Comparison of ENCODE assay signal across 12 mouse cellular contexts in the genomic region with DNA sequence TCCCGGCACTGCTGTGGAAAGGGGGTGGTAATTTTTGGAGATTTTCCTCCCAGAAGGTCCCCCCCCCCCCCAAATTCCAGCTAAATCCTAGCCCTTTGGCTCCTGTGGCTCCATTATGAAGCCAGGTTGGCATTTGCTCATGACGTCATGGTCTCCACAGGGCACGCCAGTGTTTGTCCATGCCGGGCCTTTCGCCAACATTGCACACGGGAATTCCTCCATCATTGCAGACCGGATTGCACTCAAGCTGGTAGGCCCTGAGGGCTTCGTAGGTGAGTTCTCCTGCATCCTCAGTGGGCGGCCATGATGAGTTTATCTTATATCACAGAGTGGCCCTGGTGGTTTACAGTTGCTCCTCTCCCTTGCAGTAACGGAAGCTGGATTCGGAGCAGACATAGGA. TPM values are rescaled to one million over a fixed set of nuclear protein-coding genes. Genes with fewer than 3 reads are reported as not detected.
DNase-seq lines count a peak whose midpoint lies in the region; ATAC-seq and TF ChIP-seq lines count a peak whose summit lies in the region.
"Had no signal": no experiment of that assay in that cellular context is flagged by ENCODE, and none has a peak within 500 bp of the region (broad histone marks: within the 10 kb centered on the region; RNA-seq: fewer than 3 reads in every experiment).

No protein-coding gene starts in this region.

- H3K4me3 ChIP-seq in hindbrain, embryonic 15.5 days: no peak overlapping the region
- H3K4me3 ChIP-seq in hindbrain, embryonic 11.5 days (ENCODE audit: low read depth, low read length): no peak overlapping the region
- no peak overlapping the region for H3K4me3 ChIP-seq in lung, adult 2 months (replicated peaks; ENCODE audit: extremely low read depth, low read depth, low read length)
- H3K4me3 ChIP-seq: embryonic facial prominence, embryonic 12.5 days; heart, embryonic 10.5 days; neural tube, embryonic 12.5 days had no signal

- TF ChIP-seq CTCF in lung, adult 2 months (IDR thresholded peaks at IDR 0.05; ENCODE audit: insufficient read depth, low read length): no peak

- H3K27me3 ChIP-seq in hindbrain, embryonic 15.5 days: no peaks in the 10 kb centered on the region
- H3K27me3 ChIP-seq in hindbrain, embryonic 11.5 days (ENCODE audit: control insufficient read depth, insufficient read depth, low read length): no peaks in the 10 kb centered on the region
- H3K27me3 ChIP-seq: embryonic facial prominence, embryonic 12.5 days; neural tube, embryonic 12.5 days had no signal

- DNase-seq in hindbrain, embryonic 11.5 days (ENCODE audit: low spot score): no peak
- peak; percentile 72 for DNase-seq in cerebellum, adult 11 months
- peak; percentile 68 for DNase-seq in cerebellum, adult 8-10 months
- peak; percentile 50 for DNase-seq in lung, adult 2 months
- no peak for DNase-seq in thymus, postnatal 36 days

- H3K4me2 ChIP-seq in hindbrain, embryonic 15.5 days: no peak overlapping the region
- no peak overlapping the region for H3K4me2 ChIP-seq in hindbrain, embryonic 11.5 days (replicated peaks; ENCODE audit: low read depth, low read length)
- H3K4me2 ChIP-seq: embryonic facial prominence, embryonic 12.5 days; neural tube, embryonic 12.5 days had no signal

- peaks cover 11% of the 10 kb centered on the region for H3K36me3 ChIP-seq in hindbrain, embryonic 15.5 days
- H3K36me3 ChIP-seq in hindbrain, embryonic 11.5 days (ENCODE audit: control insufficient read depth, insufficient read depth, low read length): no peaks in the 10 kb centered on the region

- H3K4me1 ChIP-seq in hindbrain, embryonic 15.5 days (replicated peaks): peaks cover 10% of the 10 kb centered on the region; the same call in 1 of the 2 replicates
- H3K4me1 ChIP-seq in hindbrain, embryonic 11.5 days (replicated peaks; ENCODE audit: control insufficient read depth, insufficient read depth, low read length): no peaks in the 10 kb centered on the region; the same call in 1 of the 2 replicates
- H3K4me1 ChIP-seq in lung, adult 2 months (ENCODE audit: control insufficient read depth, insufficient read depth, low read length): peaks cover 4% of the 10 kb centered on the region

- H3K27ac ChIP-seq in hindbrain, embryonic 15.5 days (replicated peaks): 0 out of 2 replicates have a peak overlapping the region, but pooled peaks have one; percentile 22
- H3K27ac ChIP-seq in hindbrain, embryonic 11.5 days (ENCODE audit: low read depth, low read length): no peak overlapping the region
- H3K27ac ChIP-seq: embryonic facial prominence, embryonic 12.5 days; heart, embryonic 10.5 days; neural tube, embryonic 12.5 days had no signal

- TF ChIP-seq POLR2A in lung, adult 2 months (IDR thresholded peaks at IDR 0.05; ENCODE audit: borderline replicate concordance, extremely low read depth, low read depth, low read length): no peak

- 86% methylated on average over 11 of the region's 11 CpGs for WGBS in hindbrain, embryonic 15.5 days
- WGBS in hindbrain, embryonic 11.5 days: 95% methylated on average over 11 of the region's 11 CpGs
- WGBS in lung, adult 2 months: 71% methylated on average over 11 of the region's 11 CpGs

- H3K9ac ChIP-seq in hindbrain, embryonic 15.5 days: no peak overlapping the region
- H3K9ac ChIP-seq in hindbrain, embryonic 11.5 days (ENCODE audit: low read depth, low read length): no peak overlapping the region
- H3K9ac ChIP-seq: embryonic facial prominence, embryonic 12.5 days; neural tube, embryonic 12.5 days had no signal

- H3K9me3 ChIP-seq in hindbrain, embryonic 15.5 days: no peaks in the 10 kb centered on the region
- H3K9me3 ChIP-seq in hindbrain, embryonic 11.5 days (ENCODE audit: control insufficient read depth, low read length): no peaks in the 10 kb centered on the region
- H3K9me3 ChIP-seq: embryonic facial prominence, embryonic 12.5 days; heart, embryonic 10.5 days; neural tube, embryonic 12.5 days had no signal

- no peak for ATAC-seq in hindbrain, embryonic 15.5 days (ENCODE audit: low FRiP score, low read depth)
- no peak for ATAC-seq in hindbrain, embryonic 11.5 days (ENCODE audit: low FRiP score)
- ATAC-seq in megakaryocyte, adult 5-6 weeks (ENCODE audit: poor library complexity, severe bottlenecking): no peak
- ATAC-seq: inflammation-experienced regulatory T-cells, adult 6 months had no signal

RNA-seq across cellular contexts. Expression of a gene that starts 21.2 kb away (rescaled TPM):
- 10.7 and 12.4 TPM in 2 replicates for polyA plus RNA-seq in hindbrain, embryonic 15.5 days (2015; fragmentation: Nextera tagmentation; extraction: Ambion mirVana)
- polyA plus RNA-seq in hindbrain, embryonic 11.5 days (2014; fragmentation: Nextera tagmentation; extraction: Ambion mirVana): 4.0 and 5.4 TPM in 2 replicates
- polyA plus RNA-seq in lung, adult 2 months (2012; rRNA removed): 31.6 and 72.3 TPM in 2 replicates
- not detected in 2 replicates for total RNA-seq in megakaryocyte, adult 5-6 weeks (2015)
- total RNA-seq in megakaryocyte, adult 5-6 weeks (2017): 0.08 and 0.15 TPM in 2 replicates

RNA-seq across cellular contexts. Expression of a gene that starts 48.4 kb away (rescaled TPM):
- 33.1 and 34.1 TPM in 2 replicates for polyA plus RNA-seq in hindbrain, embryonic 15.5 days (2015; fragmentation: Nextera tagmentation; extraction: Ambion mirVana)
- polyA plus RNA-seq in hindbrain, embryonic 11.5 days (2014; fragmentation: Nextera tagmentation; extraction: Ambion mirVana): 49.5 and 54.4 TPM in 2 replicates
- polyA plus RNA-seq in lung, adult 2 months (2012; rRNA removed): 69.8 and 96.2 TPM in 2 replicates
- total RNA-seq in megakaryocyte, adult 5-6 weeks (2015): 18.4 and 22.9 TPM in 2 replicates
- total RNA-seq in megakaryocyte, adult 5-6 weeks (2017): 32.6 and 33.4 TPM in 2 replicates

RNA-seq across cellular contexts. Expression of a gene that starts 56.9 kb away (rescaled TPM):
- not detected in 2 replicates for polyA plus RNA-seq in hindbrain, embryonic 15.5 days (2015; fragmentation: Nextera tagmentation; extraction: Ambion mirVana)
- polyA plus RNA-seq in hindbrain, embryonic 11.5 days (2014; fragmentation: Nextera tagmentation; extraction: Ambion mirVana): not detected in 2 replicates
- polyA plus RNA-seq in lung, adult 2 months (2012; rRNA removed): not detected in 2 replicates
- not detected in 2 replicates for total RNA-seq in megakaryocyte, adult 5-6 weeks (2015)
- total RNA-seq in megakaryocyte, adult 5-6 weeks (2017): not detected in 2 replicates
- polyA plus RNA-seq: embryonic facial prominence, embryonic 12.5 days; inflammation-experienced regulatory T-cells, adult 6 months; limb, embryonic 11.5 days; neural tube, embryonic 12.5 days had no signal

Comparison
In these comparisons a context has a peak if more than half of its experiments do, and no peak if none do; other contexts are left out.
1. DNase-seq: peak in cerebellum, adult 11 months (single experiment), cerebellum, adult 8-10 months (single experiment) and lung, adult 2 months (single experiment); none in hindbrain, embryonic 11.5 days (single experiment) and thymus, postnatal 36 days (0 of 2).